Mouse (Mus musculus): ENCODE results near the gene Tmem234. TPM values are rescaled to one million over a fixed set of nuclear protein-coding genes. Genes with fewer than 3 reads are reported as not detected.
A peak's percentile ranks its signal among the peaks of the same experiment; 100 is the strongest.

Gene Tmem234
- total RNA-seq, 4 experiments from 2014 or later = 77.3 to 91.3 (median 84.6) TPM

DNA sequence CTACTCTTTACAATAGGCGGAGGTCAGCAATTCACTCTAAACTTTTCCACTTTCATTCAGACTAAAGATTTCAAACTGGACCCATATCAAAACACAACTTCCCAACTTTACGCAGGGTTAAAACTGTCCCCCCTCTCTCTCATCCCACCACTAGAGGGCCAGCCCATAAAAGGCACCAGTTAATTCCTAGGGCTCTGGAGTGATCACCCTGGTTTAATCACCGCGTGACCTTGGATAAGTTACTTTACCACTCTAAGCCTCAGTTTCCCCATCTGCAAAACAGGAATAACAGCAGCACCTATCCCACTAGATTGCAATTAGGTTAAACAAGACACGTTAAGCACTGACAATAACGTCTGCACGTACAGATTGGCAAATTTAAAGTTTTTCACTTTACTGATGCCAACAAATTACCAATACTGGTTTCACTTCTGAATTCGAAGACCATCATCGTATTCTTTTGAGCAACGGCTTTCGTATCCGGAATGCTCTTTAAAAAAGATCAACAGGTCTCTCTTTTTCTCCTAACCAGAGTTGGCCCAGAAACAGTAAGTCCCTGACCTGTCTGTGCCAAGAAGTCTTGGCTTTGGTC is 71.1 kb downstream of the Tmem234 start:
- peak in 1 of 2 experiments; percentile 27 for DNase-seq (ENCODE audit: low spot score in 2 of 2)

DNA sequence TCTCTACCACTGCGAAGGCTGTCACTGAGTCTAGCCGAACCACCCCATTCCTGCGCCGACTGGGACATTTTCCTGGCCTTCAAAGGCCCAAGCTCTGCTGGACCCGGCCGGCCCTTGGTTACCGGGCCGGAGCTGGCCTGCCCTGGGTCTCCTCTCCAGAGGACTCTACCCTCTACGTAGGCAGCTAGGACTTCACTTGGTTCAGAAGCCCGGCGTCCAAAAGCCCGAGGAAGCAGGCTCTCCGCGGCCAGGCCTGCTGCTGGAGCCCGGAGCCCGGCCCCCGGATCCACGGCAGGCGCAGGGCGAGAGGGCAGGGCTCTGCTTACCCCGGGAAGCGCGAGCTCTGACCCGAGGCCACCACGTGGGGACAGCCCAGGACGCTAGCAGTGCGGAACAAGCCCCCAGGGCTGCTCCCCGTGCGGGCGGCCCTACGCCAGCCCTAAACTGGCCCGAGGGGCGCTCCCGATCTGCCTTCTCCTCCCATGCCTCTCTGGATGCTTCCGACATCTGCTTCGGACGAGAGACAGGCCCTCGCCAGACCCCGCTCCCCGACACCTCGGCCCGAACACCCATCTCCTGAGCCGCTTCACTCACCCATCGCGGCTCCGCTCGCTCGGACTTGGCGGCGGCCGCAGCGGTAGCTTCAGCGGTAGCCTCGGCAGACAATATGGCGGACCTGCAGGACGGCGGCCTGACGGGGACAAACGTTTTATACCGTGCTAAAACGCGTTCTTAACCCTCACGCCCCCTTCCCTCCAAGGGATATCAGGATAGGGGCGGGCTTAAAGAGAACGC is 71.8 kb downstream of the Tmem234 start, which contains the start of gene Kpna6:
Gene Kpna6 (minus strand): TSS at position 685 of the 795 bp plus-strand sequence.
- peak; percentile 86 to 91 for DNase-seq (ENCODE audit: low spot score in 2 of 2)

DNA sequence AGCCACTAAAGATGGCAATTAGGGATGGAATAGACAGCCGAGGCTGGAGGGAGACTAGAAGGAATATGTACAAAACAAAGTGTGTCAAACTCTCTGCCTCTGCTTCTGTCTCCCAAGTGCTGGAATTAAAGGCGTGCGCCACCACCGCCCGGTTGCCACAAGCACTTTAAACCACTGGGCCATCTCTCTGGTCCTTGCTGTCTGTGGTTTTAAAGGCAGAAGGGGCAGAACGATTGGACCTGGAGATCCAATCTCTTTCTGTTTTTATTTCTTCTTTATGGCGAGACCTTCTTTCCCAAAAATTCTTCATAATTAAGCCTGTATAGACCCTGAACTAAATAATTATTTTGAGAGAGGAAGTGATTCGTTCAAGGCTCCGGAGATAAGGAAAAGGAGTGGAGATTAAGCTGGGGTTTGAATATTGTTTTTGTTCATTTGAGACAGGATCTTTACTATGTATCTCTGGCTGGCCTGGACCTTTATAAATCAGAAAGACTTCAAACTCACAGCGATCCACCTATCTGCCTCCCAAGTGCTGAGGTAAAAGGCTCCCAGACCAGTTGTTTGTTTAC is 72.5 kb downstream of the Tmem234 start:
- no peak for DNase-seq (ENCODE audit: low spot score in 2 of 2)

Small RNAs within 50 kb of the gene (microRNA-seq; reads per million reads assigned to microRNA genes)
- gene Mir8119 = 0 reads per million in 2 experiments

Other genes with a start within 250 kb of the Tmem234 start
- 1 to 10 TPM; 2.5 to 4.5 (median 2.9) TPM for gene Zbtb8a, start 222.6 kb upstream of the Tmem234 start, total RNA-seq (2022)
- gene Zbtb8b, start 159.8 kb upstream of the Tmem234 start, total RNA-seq (2022) = 1 to 10 TPM; 3.4 to 4.6 (median 4.0) TPM
- gene Bsdc1, start 139.1 kb upstream of the Tmem234 start, total RNA-seq (2022) = 10 to 100 TPM; 57.4 to 64.9 (median 62.5) TPM
- under 1 TPM in 3 of 4 experiments, not detected in 1; 0.25 to 0.29 (median 0.25) TPM for gene Tssk3, start 109.6 kb upstream of the Tmem234 start, total RNA-seq (2022)
- gene Fam229a, start 109.5 kb upstream of the Tmem234 start, total RNA-seq (2022) = not detected
- gene Marcksl1, start 87.1 kb upstream of the Tmem234 start, total RNA-seq (2022) = 10 to 100 TPM; 55.9 to 79.7 (median 68.7) TPM
- 10 to 100 TPM; 37.7 to 48.1 (median 44.5) TPM for gene Hdac1, start 58.0 kb upstream of the Tmem234 start, total RNA-seq (2022)
- gene Lck, start 27.0 kb upstream of the Tmem234 start, total RNA-seq (2022) = 1 to 10 TPM; 2.4 to 4.7 (median 3.6) TPM
- gene Fam167b, start 22.1 kb upstream of the Tmem234 start, total RNA-seq (2022) = 1 to 10 TPM in 2 of 4 experiments, under 1 TPM in 1, not detected in 1; 0.70 to 2.4 (median 2.3) TPM
- gene Eif3i, start within 50 bp of the Tmem234 start, total RNA-seq (2022) = 100 to 1,000 TPM; 119 to 128 (median 123) TPM
- 1 to 10 TPM; 4.0 to 7.9 (median 5.9) TPM for gene Dcdc2b, start 13.6 kb downstream of the Tmem234 start, total RNA-seq (2022)
- 10 to 100 TPM; 27.9 to 42.5 (median 36.0) TPM for gene Iqcc, start 18.4 kb downstream of the Tmem234 start, total RNA-seq (2022)
- gene Ccdc28b, start 23.3 kb downstream of the Tmem234 start, total RNA-seq (2022) = 10 to 100 TPM; 59.2 to 67.4 (median 62.1) TPM
- 10 to 100 TPM; 42.1 to 46.3 (median 44.6) TPM for gene Txlna, start 40.4 kb downstream of the Tmem234 start, total RNA-seq (2022)
- gene Kpna6, start 72.1 kb downstream of the Tmem234 start, total RNA-seq (2022) = 100 to 1,000 TPM in 2 of 4 experiments, 10 to 100 TPM in 2; 80.9 to 108 (median 97.7) TPM
- gene Tmem39b, start 96.2 kb downstream of the Tmem234 start, total RNA-seq (2022) = 10 to 100 TPM; 13.4 to 16.0 (median 14.9) TPM
- 10 to 100 TPM; 83.3 to 90.1 (median 85.7) TPM for gene Khdrbs1, start 141.6 kb downstream of the Tmem234 start, total RNA-seq (2022)
- 100 to 1,000 TPM; 138 to 173 (median 144) TPM for gene Ptp4a2, start 210.6 kb downstream of the Tmem234 start, total RNA-seq (2022)

Data from layer of hippocampus, adult 8-10 months (tissue).